20 mouse cellular contexts compared by ENCODE assay signal in the genomic region with DNA sequence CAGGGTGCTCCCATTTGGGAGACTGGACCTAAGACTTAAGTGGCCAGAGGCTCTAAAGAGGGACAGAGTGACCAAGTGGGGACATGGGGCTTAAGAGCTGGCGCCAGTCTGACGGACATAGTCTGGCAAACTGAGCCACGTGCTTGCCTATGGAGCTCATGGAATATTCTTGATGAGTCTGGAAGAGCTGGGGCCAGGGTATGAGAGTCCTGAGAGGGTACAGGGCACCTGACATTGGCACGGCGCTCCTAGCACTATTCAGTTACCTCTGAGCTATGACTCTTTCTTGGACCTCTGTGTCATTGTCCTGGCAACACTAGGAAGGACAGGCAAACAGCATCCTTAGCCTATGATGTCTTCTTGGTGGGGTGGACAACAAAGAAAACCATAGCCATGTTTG. TPM values are rescaled to one million over a fixed set of nuclear protein-coding genes. Genes with fewer than 3 reads are reported as not detected.
DNase-seq lines count a peak whose midpoint lies in the region; ATAC-seq lines count a peak whose summit lies in the region.
"Had no signal": no experiment of that assay in that cellular context is flagged by ENCODE, and none has a peak within 500 bp of the region (broad histone marks: within the 10 kb centered on the region; RNA-seq: fewer than 3 reads in every experiment).

No protein-coding gene starts in this region.

- DNase-seq in gastrocnemius, adult 18-20 months (ENCODE audit: low spot score): peak; percentile 85
- DNase-seq in gastrocnemius, postnatal 4 days (ENCODE audit: low spot score in 2 of 2): no peak
- DNase-seq in liver, embryonic 11.5 days (ENCODE audit: low spot score): no peak
- no peak for DNase-seq in liver
- peak; percentile 57 for DNase-seq in gastrocnemius, postnatal 14 days
- no peak for DNase-seq in kidney, postnatal 4 days
- DNase-seq: cerebellum, adult 9-10 months; kidney, adult 8-10 months; left cerebral cortex, postnatal 4 days; lung, adult 18-20 months; midbrain, embryonic 14.5 days; retina, postnatal 1 day; thymus, adult 18-20 months had no signal

- H3K4me2 ChIP-seq in liver, embryonic 11.5 days: no peak overlapping the region
- no peak overlapping the region for H3K4me2 ChIP-seq in limb, embryonic 15.5 days

- H3K9ac ChIP-seq in liver, embryonic 11.5 days (ENCODE audit: low read depth, low read length): peak overlapping the region; percentile 41; the same call in 1 of the 2 replicates
- no peak overlapping the region for H3K9ac ChIP-seq in limb, embryonic 15.5 days

- peak overlapping the region; percentile 92; the same call in 1 of the 2 replicates for H3K27ac ChIP-seq in liver, embryonic 11.5 days (ENCODE audit: low read depth, low read length)
- peak overlapping the region; percentile 89 for H3K27ac ChIP-seq in limb, embryonic 15.5 days
- H3K27ac ChIP-seq: hindbrain, postnatal 0 days had no signal

- ATAC-seq in liver, embryonic 11.5 days (replicated peaks; ENCODE audit: low FRiP score): no peak
- no peak for ATAC-seq in limb, embryonic 15.5 days (ENCODE audit: insufficient number of reproducible peaks, low FRiP score, low TSS enrichment, low read depth)
- no peak for ATAC-seq in megakaryocyte progenitor cell, adult 5-6 weeks (replicated peaks; ENCODE audit: poor library complexity)
- ATAC-seq: hindbrain, postnatal 0 days had no signal

- H3K4me3 ChIP-seq in liver, embryonic 11.5 days (ENCODE audit: low read depth, low read length): no peak overlapping the region
- H3K4me3 ChIP-seq in limb, embryonic 15.5 days: no peak overlapping the region

- H3K27me3 ChIP-seq in liver, embryonic 11.5 days (replicated peaks; ENCODE audit: control insufficient read depth, insufficient read depth, low read length): no peaks in the 10 kb centered on the region
- H3K27me3 ChIP-seq in limb, embryonic 15.5 days: no peaks in the 10 kb centered on the region

- peaks cover 47% of the 10 kb centered on the region for H3K4me1 ChIP-seq in liver, embryonic 11.5 days (replicated peaks; ENCODE audit: control insufficient read depth, insufficient read depth, low read length)
- H3K4me1 ChIP-seq in limb, embryonic 15.5 days: peaks cover 81% of the 10 kb centered on the region

- H3K9me3 ChIP-seq in liver, embryonic 11.5 days (ENCODE audit: control insufficient read depth, low read length): no peaks in the 10 kb centered on the region
- no peaks in the 10 kb centered on the region for H3K9me3 ChIP-seq in limb, embryonic 15.5 days

- 88% methylated on average over 5 of the region's 5 CpGs for WGBS in liver, embryonic 11.5 days
- WGBS in limb, embryonic 15.5 days: 93% methylated on average over 5 of the region's 5 CpGs

- intact Hi-C loops in gastrocnemius, postnatal 14 days (cut with DNase I; ENCODE audit: low total_unique reads): no loop called here

- H3K36me3 ChIP-seq in liver, embryonic 11.5 days (ENCODE audit: control insufficient read depth, insufficient read depth, low read length): no peaks in the 10 kb centered on the region
- H3K36me3 ChIP-seq in limb, embryonic 15.5 days: no peaks in the 10 kb centered on the region

RNA-seq across cellular contexts. Expression of gene Mrpl23, which starts 19.2 kb away (rescaled TPM):
- total RNA-seq in gastrocnemius, adult 18-20 months (2021): 1 to 10 TPM; 1.7 to 1.9 TPM
- 1 to 10 TPM; 6.3 to 9.4 TPM for total RNA-seq in gastrocnemius, postnatal 4 days (2021)
- polyA plus RNA-seq in liver, embryonic 11.5 days (2014; fragmentation: Nextera tagmentation; extraction: Ambion mirVana): 20.8 and 22.2 TPM in 2 replicates
- 1 to 10 TPM; 5.0 to 5.2 TPM for total RNA-seq in gastrocnemius, postnatal 14 days (2021)
- 28.8 and 30.5 TPM in 2 replicates for polyA plus RNA-seq in limb, embryonic 15.5 days (2015; fragmentation: Nextera tagmentation; extraction: Ambion mirVana)
- total RNA-seq in megakaryocyte progenitor cell, adult 5-6 weeks (2015): 10.4 and 11.8 TPM in 2 replicates
- total RNA-seq in megakaryocyte progenitor cell, adult 5-6 weeks (2017): 45.9 and 63.4 TPM in 2 replicates

RNA-seq across cellular contexts. Expression of gene Tnnt3, which starts 53.1 kb away (rescaled TPM):
- total RNA-seq in gastrocnemius, adult 18-20 months (2021): over 10,000 TPM; 35,269 to 35,976 TPM
- over 10,000 TPM in 1 of 2 experiments, 1,000 to 10,000 TPM in 1; 9,881 to 10,830 TPM for total RNA-seq in gastrocnemius, postnatal 4 days (2021)
- 1.5 and 2.4 TPM in 2 replicates for polyA plus RNA-seq in liver, embryonic 11.5 days (2014; fragmentation: Nextera tagmentation; extraction: Ambion mirVana)
- total RNA-seq in gastrocnemius, postnatal 14 days (2021): over 10,000 TPM; 22,199 to 23,470 TPM
- polyA plus RNA-seq in limb, embryonic 15.5 days (2015; fragmentation: Nextera tagmentation; extraction: Ambion mirVana): 154 and 517 TPM in 2 replicates
- total RNA-seq in megakaryocyte progenitor cell, adult 5-6 weeks (2015): 0.20 TPM in 1 of 2 replicates, not detected in the other
- not detected in 2 replicates for total RNA-seq in megakaryocyte progenitor cell, adult 5-6 weeks (2017)
- total RNA-seq: layer of hippocampus, adult 18-20 months; left cerebral cortex, adult 18-20 months; MEL had no signal
- polyA plus RNA-seq: small intestine, adult 2 months had no signal

Comparison
In these comparisons a context has a peak if more than half of its experiments do, and no peak if none do; other contexts are left out.
1. DNase-seq: peak in gastrocnemius, adult 18-20 months (single experiment) and gastrocnemius, postnatal 14 days (single experiment); none in gastrocnemius, postnatal 4 days (0 of 2), liver, embryonic 11.5 days (single experiment), liver (single experiment) and kidney, postnatal 4 days (0 of 2).
2. RNA of gene Tnnt3, which starts 53.1 kb away (total RNA-seq): 35,269 to 35,976 TPM in gastrocnemius, adult 18-20 months, 22,199 to 23,470 TPM in gastrocnemius, postnatal 14 days and 9,881 to 10,830 TPM in gastrocnemius, postnatal 4 days; 0.20 TPM in megakaryocyte progenitor cell, adult 5-6 weeks; every median in the first group is over 1,000 times any median in the second.